Mouse (Mus musculus): ENCODE measurements around the gene 0610010K14Rik. TPM values are rescaled to one million over a fixed set of nuclear protein-coding genes. Genes with fewer than 3 reads are reported as not detected.

Gene 0610010K14Rik
- polyA plus RNA-seq, 1 experiment from 2014 or later, result 191 TPM

- ATAC-seq (replicated peaks), result peak; percentile 36; the same call in 1 of the 2 replicates
- peak overlapping the region; percentile 41 for H3K9ac ChIP-seq (replicated peaks)
- H3K27me3 ChIP-seq, result peaks cover 49% of the 10 kb centered on the region
- no peak overlapping the region for H3K27ac ChIP-seq (replicated peaks)
- 3% methylated on average over 26 of the region's 26 CpGs for WGBS
- no peaks in the 10 kb centered on the region for H3K9me3 ChIP-seq
- peaks cover 3% of the 10 kb centered on the region; the same call in 1 of the 2 replicates for H3K36me3 ChIP-seq
- peak overlapping the region; percentile 65 for H3K4me2 ChIP-seq (replicated peaks)
- H3K4me1 ChIP-seq, result peaks cover 23% of the 10 kb centered on the region
- H3K4me3 ChIP-seq, result peak overlapping the region; percentile 39
Observed at GRCm38 (mm10) chr11:70213736-70214135, 24.0 kb downstream of the 0610010K14Rik start.

GRCm38 (mm10) chr11:70212896-70213295 is 24.8 kb downstream of the 0610010K14Rik start:
- Histone ChIP-seq H3K4me3 (no peak overlapping the region; the same call in 1 of the 2 replicates), H3K27me3 (peaks cover 49% of the 10 kb centered on the region), H3K27ac (replicated peaks) (no peak overlapping the region), H3K4me1 (peaks cover 18% of the 10 kb centered on the region), H3K9ac (replicated peaks) (no peak overlapping the region), H3K9me3 (no peaks in the 10 kb centered on the region), H3K36me3 (peaks cover 3% of the 10 kb centered on the region; the same call in 1 of the 2 replicates), H3K4me2 (replicated peaks) (no peak overlapping the region)
- no peak for ATAC-seq (replicated peaks)
- WGBS, result 6% methylated on average over 9 of the region's 9 CpGs

GRCm38 (mm10) chr11:70212423-70212822 is 25.3 kb downstream of the 0610010K14Rik start, which contains the start of gene Slc16a11:
Gene Slc16a11, plus strand, starts transcription at chr11:70212752.
- no peak within 1 kb of the TSS for H3K27ac ChIP-seq (replicated peaks)
- peak within 1 kb of the TSS; percentile 39 for H3K4me3 ChIP-seq
- ATAC-seq (replicated peaks), result no peak
- H3K36me3 ChIP-seq, result peaks cover 3% of the 10 kb centered on the region; the same call in 1 of the 2 replicates
- 66% methylated on average over 6 of the region's 6 CpGs for WGBS
- H3K4me1 ChIP-seq, result peaks cover 18% of the 10 kb centered on the region
- H3K27me3 ChIP-seq, result peaks cover 49% of the 10 kb centered on the region
- peak within 1 kb of the TSS; percentile 65 for H3K4me2 ChIP-seq (replicated peaks)
- no peaks in the 10 kb centered on the region for H3K9me3 ChIP-seq
- H3K9ac ChIP-seq (replicated peaks), result 0 out of 2 replicates have a peak within 1 kb of the TSS, but pooled peaks have one; percentile 41

- ATAC-seq (replicated peaks), result no peak
Observed at GRCm38 (mm10) chr11:70211972-70212371, 25.7 kb downstream of the 0610010K14Rik start.

GRCm38 (mm10) chr11:70210681-70211080 is 27.0 kb downstream of the 0610010K14Rik start:
- no peak for ATAC-seq (replicated peaks)
- 96% methylated on average over 2 of the region's 2 CpGs for WGBS
- H3K27me3 ChIP-seq, result peaks cover 36% of the 10 kb centered on the region
- no peak overlapping the region for H3K9ac ChIP-seq (replicated peaks)
- H3K4me2 ChIP-seq (replicated peaks), result no peak overlapping the region
- no peak overlapping the region for H3K4me3 ChIP-seq
- H3K4me1 ChIP-seq, result peaks cover 18% of the 10 kb centered on the region
- no peaks in the 10 kb centered on the region for H3K9me3 ChIP-seq
- no peak overlapping the region for H3K27ac ChIP-seq (replicated peaks)
- no peaks in the 10 kb centered on the region for H3K36me3 ChIP-seq

More at GRCm38 (mm10) chr11:70211972-70212371, 25.7 kb downstream of the 0610010K14Rik start:
- peaks cover 47% of the 10 kb centered on the region for H3K27me3 ChIP-seq
- no peak overlapping the region for H3K27ac ChIP-seq (replicated peaks)
- H3K36me3 ChIP-seq, result peaks cover 3% of the 10 kb centered on the region; the same call in 1 of the 2 replicates
- H3K4me1 ChIP-seq, result peaks cover 18% of the 10 kb centered on the region
- 72% methylated on average over 6 of the region's 6 CpGs for WGBS
- H3K9me3 ChIP-seq, result no peaks in the 10 kb centered on the region
- no peak overlapping the region for H3K4me3 ChIP-seq
- no peak overlapping the region for H3K9ac ChIP-seq (replicated peaks)
- no peak overlapping the region for H3K4me2 ChIP-seq (replicated peaks)

GRCm38 (mm10) chr11:70208778-70209388 is 28.8 kb downstream of the 0610010K14Rik start:
- ATAC-seq (replicated peaks), result no peak
- Histone ChIP-seq H3K9me3 (no peaks in the 10 kb centered on the region), H3K36me3 (no peaks in the 10 kb centered on the region), H3K4me1 (peaks cover 7% of the 10 kb centered on the region), H3K4me3 (no peak overlapping the region), H3K27me3 (peaks cover 18% of the 10 kb centered on the region), H3K4me2 (replicated peaks) (no peak overlapping the region), H3K27ac (replicated peaks) (no peak overlapping the region), H3K9ac (replicated peaks) (no peak overlapping the region)
- 79% methylated on average over 5 of the region's 5 CpGs for WGBS

- 85% methylated on average over 7 of the region's 7 CpGs for WGBS
- H3K9me3 ChIP-seq, result no peaks in the 10 kb centered on the region
- ATAC-seq (replicated peaks), result no peak
- H3K4me3 ChIP-seq, result no peak overlapping the region
- H3K27me3 ChIP-seq, result peaks cover 3% of the 10 kb centered on the region; the same call in 1 of the 2 replicates
- H3K36me3 ChIP-seq, result no peaks in the 10 kb centered on the region
- no peak overlapping the region for H3K4me2 ChIP-seq (replicated peaks)
- no peak overlapping the region for H3K9ac ChIP-seq (replicated peaks)
- no peak overlapping the region for H3K27ac ChIP-seq (replicated peaks)
- no peaks in the 10 kb centered on the region for H3K4me1 ChIP-seq
Observed at GRCm38 (mm10) chr11:70207283-70207682, 30.4 kb downstream of the 0610010K14Rik start.

- no peak for ATAC-seq (replicated peaks)
- Histone ChIP-seq H3K4me2 (replicated peaks) (no peak overlapping the region), H3K27ac (replicated peaks) (no peak overlapping the region), H3K36me3 (no peaks in the 10 kb centered on the region), H3K9ac (replicated peaks) (no peak overlapping the region), H3K9me3 (no peaks in the 10 kb centered on the region), H3K4me3 (no peak overlapping the region), H3K4me1 (no peaks in the 10 kb centered on the region), H3K27me3 (no peaks in the 10 kb centered on the region)
- 92% methylated on average over 2 of the region's 2 CpGs for WGBS
Observed at GRCm38 (mm10) chr11:70206801-70207200, 30.9 kb downstream of the 0610010K14Rik start.

GRCm38 (mm10) chr11:70201691-70202090 is 36.0 kb downstream of the 0610010K14Rik start:
- no peak for ATAC-seq (replicated peaks)

GRCm38 (mm10) chr11:70200036-70200608 is 37.6 kb downstream of the 0610010K14Rik start:
- H3K4me2 ChIP-seq (replicated peaks), result no peak overlapping the region
- H3K27me3 ChIP-seq, result no peaks in the 10 kb centered on the region
- H3K9me3 ChIP-seq, result no peaks in the 10 kb centered on the region
- H3K36me3 ChIP-seq, result no peaks in the 10 kb centered on the region
- H3K4me1 ChIP-seq, result no peaks in the 10 kb centered on the region
- H3K4me3 ChIP-seq, result no peak overlapping the region
- no peak overlapping the region for H3K9ac ChIP-seq (replicated peaks)
- WGBS, result 92% methylated on average over 5 of the region's 5 CpGs
- ATAC-seq (replicated peaks), result no peak
- H3K27ac ChIP-seq (replicated peaks), result no peak overlapping the region

More at GRCm38 (mm10) chr11:70201691-70202090, 36.0 kb downstream of the 0610010K14Rik start:
- WGBS, result 46% methylated on average over 5 of the region's 5 CpGs
- H3K27ac ChIP-seq (replicated peaks), result no peak overlapping the region
- H3K4me1 ChIP-seq, result no peaks in the 10 kb centered on the region
- H3K4me2 ChIP-seq (replicated peaks), result no peak overlapping the region
- no peaks in the 10 kb centered on the region for H3K9me3 ChIP-seq
- H3K27me3 ChIP-seq, result no peaks in the 10 kb centered on the region
- no peak overlapping the region for H3K4me3 ChIP-seq
- no peak overlapping the region for H3K9ac ChIP-seq (replicated peaks)
- H3K36me3 ChIP-seq, result no peaks in the 10 kb centered on the region

- ATAC-seq (replicated peaks), result no peak
- H3K27ac ChIP-seq (replicated peaks), result no peak overlapping the region
- H3K27me3 ChIP-seq, result no peaks in the 10 kb centered on the region
- H3K36me3 ChIP-seq, result no peaks in the 10 kb centered on the region
- no peak overlapping the region for H3K9ac ChIP-seq (replicated peaks)
- no peak overlapping the region for H3K4me2 ChIP-seq (replicated peaks)
- WGBS, result 84% methylated on average over 8 of the region's 8 CpGs
- H3K9me3 ChIP-seq, result no peaks in the 10 kb centered on the region
- H3K4me1 ChIP-seq, result no peaks in the 10 kb centered on the region
- no peak overlapping the region for H3K4me3 ChIP-seq
Observed at GRCm38 (mm10) chr11:70199107-70199506, 38.6 kb downstream of the 0610010K14Rik start.

- H3K36me3 ChIP-seq, result no peaks in the 10 kb centered on the region
- H3K4me3 ChIP-seq, result no peak overlapping the region
- H3K4me1 ChIP-seq, result no peaks in the 10 kb centered on the region
- H3K9me3 ChIP-seq, result no peaks in the 10 kb centered on the region
- H3K27ac ChIP-seq (replicated peaks), result no peak overlapping the region
- no peaks in the 10 kb centered on the region for H3K27me3 ChIP-seq
- no peak for ATAC-seq (replicated peaks)
- 88% methylated on average over 3 of the region's 3 CpGs for WGBS
- H3K4me2 ChIP-seq (replicated peaks), result no peak overlapping the region
- H3K9ac ChIP-seq (replicated peaks), result no peak overlapping the region
Observed at GRCm38 (mm10) chr11:70198332-70198731, 39.4 kb downstream of the 0610010K14Rik start.

Measured in forebrain, embryonic 15.5 days (tissue).